Mouse (Mus musculus) CH12.LX (cell line): ENCODE measurements around the gene Grxcr1. TPM values are rescaled to one million over a fixed set of nuclear protein-coding genes. Genes with fewer than 3 reads are reported as not detected.

Experiments
- DNase-seq: peaks from one replicate; pipeline ENCODE4 v3.0.0-alpha.2; 2013; ENCODE audit errors: extremely low read depth
- H3K27ac ChIP-seq: 2 replicates; pipeline ENCODE4 v1.5.1; 2012; ENCODE audit warnings: low read depth, mild to moderate bottlenecking, control low read depth, moderate library complexity; ENCODE audit not compliant: insufficient read depth
- H3K27me3 ChIP-seq: replicated peaks from 2 replicates; pipeline ENCODE3; 2012; ENCODE audit warnings: inconsistent platforms
- H3K36me3 ChIP-seq, 2 experiments: replicated peaks in 1 of 2; 2 replicates each; pipeline versions ENCODE3 to v1.6.1; 2012; ENCODE audit warnings: inconsistent platforms in 1 of 2, low read length in 1 of 2, mild to moderate bottlenecking in 1 of 2, mixed read lengths in 1 of 2, moderate library complexity in 1 of 2; ENCODE audit not compliant: control insufficient read depth in 1 of 2, insufficient read depth in 1 of 2
- H3K4me1 ChIP-seq, 2 experiments: 2 replicates each; pipeline ENCODE4 v1.6.1; 2012; ENCODE audit warnings: inconsistent platforms in 1 of 2, moderate library complexity in 1 of 2; ENCODE audit not compliant: insufficient read depth in 2 of 2, control insufficient read depth in 1 of 2
- H3K4me2 ChIP-seq: 2 replicates; pipeline ENCODE4 v1.6.1; 2012; ENCODE audit warnings: low read depth, mild to moderate bottlenecking, control low read depth; ENCODE audit not compliant: poor library complexity, insufficient read depth, severe bottlenecking
- H3K4me3 ChIP-seq, 3 experiments: fragments of 150-350 bp in 1 of 3; sonication (generic) in 1 of 3; replicated peaks in 1 of 3; 2 replicates each; pipeline versions ENCODE3 to v1.5.1; 2011 to 2012; ENCODE audit warnings: low read depth in 2 of 3, low read length in 2 of 3, mild to moderate bottlenecking in 2 of 3, moderate library complexity in 2 of 3, control low read depth in 1 of 3, improper control_type of control experiment in 1 of 3, inconsistent platforms in 1 of 3, mixed read lengths in 1 of 3; ENCODE audit not compliant: poor library complexity in 1 of 3
- H3K79me2 ChIP-seq: replicated peaks from 2 replicates; pipeline ENCODE4 v1.6.1; 2012; ENCODE audit warnings: mild to moderate bottlenecking, moderate library complexity; ENCODE audit not compliant: control insufficient read depth, poor library complexity, insufficient read depth, severe bottlenecking; ENCODE audit errors: extremely low read depth
- H3K9ac ChIP-seq: 2 replicates; pipeline ENCODE4 v1.6.1; 2012; ENCODE audit warnings: low read depth, mild to moderate bottlenecking, control low read depth, moderate library complexity; ENCODE audit not compliant: insufficient read depth
- H3K9me3 ChIP-seq: replicated peaks from 2 replicates; pipeline ENCODE3; 2012; ENCODE audit warnings: low read length, inconsistent platforms, mixed read lengths
- BHLHE40 ChIP-seq: IDR thresholded peaks from 2 replicates; pipeline ENCODE4 v1.6.1; 2011; ENCODE audit warnings: mild to moderate bottlenecking, low read depth, low read length, improper control_type of control experiment
- CHD1 ChIP-seq: IDR thresholded peaks from 2 replicates; pipeline ENCODE4 v1.6.1; 2012; ENCODE audit warnings: low read depth, low read length, improper control_type of control experiment, inconsistent platforms
- CTCF ChIP-seq, 2 experiments: IDR thresholded peaks in 1 of 2; conservative IDR thresholded peaks in 1 of 2; 2 replicates each; pipeline ENCODE4 v1.5.1; 2011 to 2012; ENCODE audit warnings: low read depth in 2 of 2, low read length in 2 of 2, improper control_type of control experiment in 1 of 2, inconsistent platforms in 1 of 2, mild to moderate bottlenecking in 1 of 2, moderate library complexity in 1 of 2
- E2F4 ChIP-seq: IDR thresholded peaks from 2 replicates; pipeline ENCODE4 v1.6.1; 2011; ENCODE audit warnings: low read depth, low read length, improper control_type of control experiment; ENCODE audit not compliant: insufficient replicate concordance
- ELF1 ChIP-seq: IDR thresholded peaks from 2 replicates; pipeline ENCODE4 v1.6.1; 2014; ENCODE audit warnings: low read depth, mild to moderate bottlenecking, inconsistent platforms, low read length, improper control_type of control experiment
- GABPA ChIP-seq: IDR thresholded peaks from 2 replicates; pipeline ENCODE4 v1.6.1; 2012; ENCODE audit warnings: low read depth, low read length, improper control_type of control experiment, inconsistent platforms; ENCODE audit not compliant: insufficient replicate concordance
- HCFC1 ChIP-seq: IDR thresholded peaks from 2 replicates; pipeline ENCODE4 v1.6.1; 2012; ENCODE audit warnings: low read depth, mild to moderate bottlenecking, inconsistent platforms, low read length, improper control_type of control experiment
- IRF4 ChIP-seq: IDR thresholded peaks from 2 replicates; pipeline ENCODE4 v1.6.1; 2014; ENCODE audit warnings: low read depth, mild to moderate bottlenecking, inconsistent platforms, low read length, improper control_type of control experiment
- JUND ChIP-seq: conservative IDR thresholded peaks from 2 replicates; pipeline ENCODE4 v1.6.1; 2011; ENCODE audit warnings: low read depth, low read length, improper control_type of control experiment
- KAT2A ChIP-seq: IDR thresholded peaks from 2 replicates; pipeline ENCODE4 v1.6.1; 2012; ENCODE audit warnings: low read length, improper control_type of control experiment, inconsistent platforms; ENCODE audit not compliant: insufficient replicate concordance
- MAFK ChIP-seq: IDR thresholded peaks from 2 replicates; pipeline ENCODE4 v1.6.1; 2011; ENCODE audit warnings: low read length, improper control_type of control experiment; ENCODE audit not compliant: insufficient replicate concordance
- MAX ChIP-seq: IDR thresholded peaks from 2 replicates; pipeline ENCODE4 v1.6.1; 2011; ENCODE audit warnings: low read length, improper control_type of control experiment
- MAZ ChIP-seq: IDR thresholded peaks from 2 replicates; pipeline ENCODE4 v1.6.1; 2012; ENCODE audit warnings: low read depth, mild to moderate bottlenecking, inconsistent platforms, low read length, improper control_type of control experiment, moderate library complexity
- MEF2A ChIP-seq: IDR thresholded peaks from 2 replicates; pipeline ENCODE4 v1.6.1; 2014; ENCODE audit warnings: low read depth, mild to moderate bottlenecking, inconsistent platforms, low read length, improper control_type of control experiment, borderline replicate concordance
- MXI1 ChIP-seq: IDR thresholded peaks from 2 replicates; pipeline ENCODE4 v1.6.1; 2011; ENCODE audit warnings: mild to moderate bottlenecking, low read depth, low read length, improper control_type of control experiment
- MYC ChIP-seq: IDR thresholded peaks from 2 replicates; pipeline ENCODE4 v1.6.1; 2011; ENCODE audit warnings: low read depth, mild to moderate bottlenecking, improper control_type of control experiment, low read length
- NRF1 ChIP-seq: IDR thresholded peaks from 2 replicates; pipeline ENCODE4 v1.6.1; 2014; ENCODE audit warnings: low read depth, mild to moderate bottlenecking, inconsistent platforms, low read length, improper control_type of control experiment, moderate library complexity
- RAD21 ChIP-seq: IDR thresholded peaks from 2 replicates; pipeline ENCODE4 v1.6.1; 2011; ENCODE audit warnings: low read depth, mild to moderate bottlenecking, low read length, improper control_type of control experiment, moderate library complexity
- SIN3A ChIP-seq: IDR thresholded peaks from 2 replicates; pipeline ENCODE4 v1.6.1; 2012; ENCODE audit warnings: low read length, improper control_type of control experiment, inconsistent platforms
- SMC3 ChIP-seq: IDR thresholded peaks from 2 replicates; pipeline ENCODE4 v1.6.1; 2011; ENCODE audit warnings: low read depth, low read length, improper control_type of control experiment
- TBP ChIP-seq: conservative IDR thresholded peaks from 2 replicates; pipeline ENCODE4 v1.6.1; 2011; ENCODE audit warnings: low read depth, low read length, improper control_type of control experiment
- UBTF ChIP-seq: IDR thresholded peaks from 2 replicates; pipeline ENCODE4 v1.6.1; 2012; ENCODE audit warnings: low read depth, mild to moderate bottlenecking, inconsistent platforms, low read length, improper control_type of control experiment, moderate library complexity
- USF1 ChIP-seq: IDR thresholded peaks from 2 replicates; pipeline ENCODE4 v1.6.1; 2014; ENCODE audit warnings: low read depth, mild to moderate bottlenecking, inconsistent platforms, low read length, improper control_type of control experiment
- ZC3H11A ChIP-seq: IDR thresholded peaks from 2 replicates; pipeline ENCODE4 v1.6.1; 2012; ENCODE audit warnings: low read depth, mild to moderate bottlenecking, inconsistent platforms, low read length, improper control_type of control experiment
- ZMIZ1 ChIP-seq: IDR thresholded peaks from 2 replicates; pipeline ENCODE4 v1.6.1; 2012; ENCODE audit warnings: low read depth, mild to moderate bottlenecking, inconsistent platforms, low read length, improper control_type of control experiment
- dilution Hi-C: fragments of 300-500 bp; cut with MboI; formaldehyde crosslinking; loops from 2 replicates; pipeline ENCODE4 v1.14.3; 2020; ENCODE audit warnings: low sequenced_read_pairs; ENCODE audit not compliant: extremely low pct_unique_long_range_greater_than_20kb, extremely low pct_ligation_motif_present
- in situ Hi-C: fragments of 300-500 bp; cut with MboI; formaldehyde crosslinking; loops from 3 replicates; pipeline ENCODE4 v1.14.3; 2019; ENCODE audit warnings: low sequenced_read_pairs, low pct_ligation_motif_present, low pct_unique_long_range_greater_than_20kb, mixed read lengths
- polyA plus RNA-seq: library from polyadenylated mRNA; unstranded; fragments of >175 nt; gene quantifications from 2 replicates; pipeline ENCODE4 v1.2.1, GENCODE M21; 2012; ENCODE audit warnings: low read depth; ENCODE audit not compliant: insufficient read length
- total RNA-seq, 2 experiments: library from RNA; depleted of rRNA; stranded (reverse); fragments of 300-350 nt in 1 of 2; fragments of >200 nt in 1 of 2; gene quantifications; 2 replicates each; pipeline ENCODE4 v1.2.3; 2012 to 2014

Grxcr1 gene
- total and polyA plus RNA-seq, 3 experiments, result not detected

- no peak for TF ChIP-seq MAFK
- TF ChIP-seq, all 38 proteins: peak for 4
These were observed 80.9 kb downstream of the Grxcr1 start (continued) for GRCm38 (mm10) chr5:68112430-68113036.

GRCm38 (mm10) chr5:68120880-68121279, 89.2 kb downstream of the Grxcr1 start:
- Histone ChIP-seq H3K4me2 (no peak overlapping the region), H3K4me3 (no peak overlapping the region), H3K9ac (no peak overlapping the region), H3K27me3 (no peaks in the 10 kb centered on the region), H3K79me2 (no peaks in the 10 kb centered on the region), H3K4me1 (no peaks in the 10 kb centered on the region), H3K36me3 (no peaks in the 10 kb centered on the region), H3K9me3 (no peaks in the 10 kb centered on the region), H3K27ac (no peak overlapping the region)
- in situ Hi-C loops (loop anchor here (25.0 kb wide), 1 partner anchor 584 kb away; no protein-coding TSS in a partner anchor), dilution Hi-C loops (no loop called here)
- peak; percentile 12 for DNase-seq
- TF ChIP-seq IRF4 (no peak), GABPA (no peak), CTCF (conservative IDR thresholded peaks at IDR 0.05 in 1 of 2, IDR thresholded peaks at IDR 0.05 in 1 of 2; ENCODE audit: low read depth in 2 of 2, low read length in 2 of 2) (peak in 1 of 2 experiments; percentile 68; a peak in 2 of 4 replicates), MXI1 (no peak), RAD21 (peak; percentile 58), ZMIZ1 (no peak), ZC3H11A (no peak), MAX (no peak), CHD1 (no peak), SMC3 (peak; percentile 32), NRF1 (no peak), BHLHE40 (no peak), KAT2A (no peak)

- H3K4me1 ChIP-seq, result no peaks in the 10 kb centered on the region
- dilution Hi-C loops, result no loop called here
These were observed 91.2 kb downstream of the Grxcr1 start for GRCm38 (mm10) chr5:68122883-68123282.

More at GRCm38 (mm10) chr5:68122883-68123282, 91.2 kb downstream of the Grxcr1 start:
- no peak overlapping the region for H3K27ac ChIP-seq
- DNase-seq, result no peak
- H3K36me3 ChIP-seq, result no peaks in the 10 kb centered on the region
- H3K4me2 ChIP-seq, result no peak overlapping the region
- no peak for TF ChIP-seq JUND
- no peak for TF ChIP-seq E2F4
- TF ChIP-seq GABPA, result no peak
- TF ChIP-seq IRF4, result no peak
- TF ChIP-seq UBTF, result no peak
- TF ChIP-seq CHD1, result no peak
- TF ChIP-seq RAD21, result no peak
- no peak for TF ChIP-seq ELF1
- no peak for TF ChIP-seq USF1
- no peak for TF ChIP-seq MAX
- TF ChIP-seq TBP, result no peak
- no peak for TF ChIP-seq HCFC1
- TF ChIP-seq KAT2A, result no peak
- no peak for TF ChIP-seq SIN3A
- TF ChIP-seq MEF2A, result no peak
- no peak for TF ChIP-seq MYC
- no peak for TF ChIP-seq MAZ
- no peak overlapping the region for H3K4me3 ChIP-seq
- no peaks in the 10 kb centered on the region for H3K27me3 ChIP-seq
- no peak overlapping the region for H3K9ac ChIP-seq
- H3K9me3 ChIP-seq, result no peaks in the 10 kb centered on the region
- in situ Hi-C loops, result loop anchor here (25.0 kb wide), 1 partner anchor 586 kb away; no protein-coding TSS in a partner anchor
- no peaks in the 10 kb centered on the region for H3K79me2 ChIP-seq
